Mouse (Mus musculus): ENCODE data around the gene Trim28. TPM values are rescaled to one million over a fixed set of nuclear protein-coding genes. Genes with fewer than 3 reads are reported as not detected.
A peak's percentile ranks its signal among the peaks of the same experiment; 100 is the strongest.

Gene Trim28
- polyA plus RNA-seq, 1 experiment, result 453 TPM

DNA sequence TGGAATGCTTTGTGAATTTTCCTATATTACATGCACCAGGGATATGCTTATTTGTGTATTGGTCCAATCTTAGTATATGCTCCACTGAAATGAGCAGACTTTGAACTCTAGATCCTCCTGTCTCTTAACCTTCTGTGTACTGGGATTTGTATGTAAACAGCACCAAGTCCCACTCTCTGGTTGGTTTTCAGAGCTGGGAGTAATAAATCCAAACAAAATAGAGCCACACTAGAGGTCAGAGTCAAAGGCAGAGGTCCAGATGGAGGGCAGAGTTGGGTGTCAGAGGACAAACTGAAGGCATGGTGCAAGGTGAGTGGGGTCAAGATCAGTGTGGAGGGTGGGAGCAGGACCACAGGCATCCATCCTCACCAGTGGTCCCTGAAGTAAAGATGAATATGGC lies 3.1 kb upstream of the Trim28 start:
- TF ChIP-seq CTCF (IDR thresholded peaks at IDR 0.05; ENCODE audit: borderline replicate concordance, insufficient read depth, low read length) (no peak), POLR2A (IDR thresholded peaks at IDR 0.05; ENCODE audit: low read depth, low read length) (no peak)
- no peak overlapping the region for H3K4me3 ChIP-seq (ENCODE audit: insufficient read depth, low read length)
- H3K27ac ChIP-seq (ENCODE audit: insufficient read depth, low read length), result no peak overlapping the region
- H3K4me1 ChIP-seq (ENCODE audit: control insufficient read depth, insufficient read depth, low read length), result no peaks in the 10 kb centered on the region

DNA sequence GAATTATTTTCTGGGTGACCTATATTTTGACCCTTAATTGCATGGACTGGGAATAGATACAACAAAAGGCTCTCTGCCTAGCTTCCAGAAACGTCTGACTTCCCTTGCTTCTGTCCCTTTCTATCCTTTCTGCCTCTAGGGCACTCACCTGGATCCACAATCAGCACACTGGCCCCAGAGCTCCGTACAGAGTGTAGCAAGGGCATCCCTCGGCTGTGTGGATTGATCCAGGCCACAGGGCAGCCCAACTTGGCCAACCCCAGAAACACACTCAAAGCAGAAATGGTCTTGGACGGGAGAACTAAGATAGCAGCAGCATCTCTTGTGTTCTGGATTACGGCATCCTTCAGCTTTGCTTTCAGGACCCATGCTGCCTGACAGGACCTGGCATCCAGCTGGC lies 1.7 kb upstream of the Trim28 start:
- Histone ChIP-seq H3K4me1 (ENCODE audit: control insufficient read depth, insufficient read depth, low read length) (no peaks in the 10 kb centered on the region), H3K27ac (ENCODE audit: insufficient read depth, low read length) (no peak overlapping the region)

DNA sequence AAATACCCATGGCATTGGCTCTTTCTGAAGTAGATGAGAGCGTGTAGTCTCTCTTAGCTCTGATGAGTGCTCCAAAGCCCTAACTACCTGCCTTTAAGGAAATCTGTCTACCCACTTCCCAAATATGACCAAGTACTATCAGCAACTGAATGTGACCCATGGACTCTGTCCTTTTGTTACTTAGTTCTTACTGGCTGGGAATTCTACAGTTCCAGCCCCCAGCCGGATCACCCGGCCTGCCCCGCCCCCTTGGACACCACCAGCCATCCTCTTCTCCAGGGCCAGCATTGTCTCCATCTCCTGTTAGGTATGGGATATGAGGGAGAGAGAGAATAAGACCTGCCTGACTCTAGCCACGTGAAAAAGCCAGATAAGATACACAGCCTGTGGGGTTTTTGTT lies 861 bp upstream of the Trim28 start, which contains the start of gene Slc27a5:
Gene Slc27a5, minus strand, starts transcription at position 140 of the 400 bp plus-strand sequence.
- no peak within 1 kb of the TSS for H3K27ac ChIP-seq (ENCODE audit: insufficient read depth, low read length)
- TF ChIP-seq CTCF (IDR thresholded peaks at IDR 0.05; ENCODE audit: borderline replicate concordance, insufficient read depth, low read length), result no peak
- TF ChIP-seq POLR2A (IDR thresholded peaks at IDR 0.05; ENCODE audit: low read depth, low read length), result no peak
- H3K4me1 ChIP-seq (ENCODE audit: control insufficient read depth, insufficient read depth, low read length), result no peaks in the 10 kb centered on the region
- no peak within 1 kb of the TSS for H3K4me3 ChIP-seq (ENCODE audit: insufficient read depth, low read length)

More for the DNA sequence above, 1.7 kb upstream of the Trim28 start:
- H3K4me3 ChIP-seq (ENCODE audit: insufficient read depth, low read length), result no peak overlapping the region
- TF ChIP-seq CTCF (IDR thresholded peaks at IDR 0.05; ENCODE audit: borderline replicate concordance, insufficient read depth, low read length) (no peak), POLR2A (IDR thresholded peaks at IDR 0.05; ENCODE audit: low read depth, low read length) (no peak)

DNA sequence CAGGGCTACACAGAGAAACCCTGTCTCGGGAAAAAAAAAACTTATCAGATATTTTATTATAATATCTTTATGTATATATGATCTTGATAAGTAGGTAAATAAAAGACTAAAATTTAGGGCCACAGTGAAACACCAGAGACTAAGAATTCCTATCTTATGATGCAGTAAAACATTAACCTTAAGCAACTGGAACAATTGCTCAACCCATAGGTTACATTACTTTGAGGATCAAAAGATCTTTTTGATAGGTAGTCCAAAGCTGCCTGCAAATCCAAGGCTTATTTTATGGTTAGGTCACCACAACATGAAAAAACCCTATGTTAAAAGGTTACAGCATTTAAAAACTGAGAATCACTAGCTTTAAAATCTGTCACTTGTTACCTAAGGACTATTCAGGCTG lies 2.7 kb downstream of the Trim28 start:
- TF ChIP-seq POLR2A (IDR thresholded peaks at IDR 0.05; ENCODE audit: low read depth, low read length) (no peak), CTCF (IDR thresholded peaks at IDR 0.05; ENCODE audit: borderline replicate concordance, insufficient read depth, low read length) (no peak)
- no peak overlapping the region for H3K27ac ChIP-seq (ENCODE audit: insufficient read depth, low read length)
- H3K4me1 ChIP-seq (ENCODE audit: control insufficient read depth, insufficient read depth, low read length), result no peaks in the 10 kb centered on the region
- no peak overlapping the region for H3K4me3 ChIP-seq (ENCODE audit: insufficient read depth, low read length)

DNA sequence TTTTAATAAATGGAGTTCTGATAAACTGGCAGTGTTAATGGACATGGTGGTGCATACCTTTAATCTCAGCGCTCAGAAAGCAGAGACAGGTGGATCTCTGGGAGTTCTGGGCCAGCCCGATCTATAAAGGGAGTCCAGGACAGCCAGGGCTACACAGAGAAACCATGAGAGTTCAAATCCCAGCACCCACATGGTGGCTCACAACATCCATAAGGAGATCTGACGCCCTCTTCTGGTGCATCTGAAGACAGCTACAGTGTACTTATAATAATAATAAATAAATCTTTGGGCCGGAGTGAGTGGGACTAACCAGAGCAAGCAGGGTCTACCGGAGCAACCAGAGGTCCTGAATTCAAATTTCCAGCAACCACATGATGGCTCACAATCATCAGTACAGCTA lies 4.5 kb downstream of the Trim28 start:
- no peak overlapping the region for H3K4me3 ChIP-seq (ENCODE audit: insufficient read depth, low read length)
- TF ChIP-seq POLR2A (IDR thresholded peaks at IDR 0.05; ENCODE audit: low read depth, low read length) (no peak), CTCF (IDR thresholded peaks at IDR 0.05; ENCODE audit: borderline replicate concordance, insufficient read depth, low read length) (no peak)
- no peak overlapping the region for H3K27ac ChIP-seq (ENCODE audit: insufficient read depth, low read length)
- H3K4me1 ChIP-seq (ENCODE audit: control insufficient read depth, insufficient read depth, low read length), result peaks cover 2% of the 10 kb centered on the region; the same call in 1 of the 2 replicates

GRCm38 (mm10) chr7:13006011-13006410 lies 7.1 kb downstream of the Trim28 start:
- TF ChIP-seq CTCF (IDR thresholded peaks at IDR 0.05; ENCODE audit: borderline replicate concordance, insufficient read depth, low read length) (no peak), POLR2A (IDR thresholded peaks at IDR 0.05; ENCODE audit: low read depth, low read length) (no peak)
- Histone ChIP-seq H3K27ac (ENCODE audit: insufficient read depth, low read length) (no peak overlapping the region), H3K4me3 (ENCODE audit: insufficient read depth, low read length) (no peak overlapping the region), H3K4me1 (ENCODE audit: control insufficient read depth, insufficient read depth, low read length) (peaks cover 3% of the 10 kb centered on the region; the same call in 1 of the 2 replicates)

DNA sequence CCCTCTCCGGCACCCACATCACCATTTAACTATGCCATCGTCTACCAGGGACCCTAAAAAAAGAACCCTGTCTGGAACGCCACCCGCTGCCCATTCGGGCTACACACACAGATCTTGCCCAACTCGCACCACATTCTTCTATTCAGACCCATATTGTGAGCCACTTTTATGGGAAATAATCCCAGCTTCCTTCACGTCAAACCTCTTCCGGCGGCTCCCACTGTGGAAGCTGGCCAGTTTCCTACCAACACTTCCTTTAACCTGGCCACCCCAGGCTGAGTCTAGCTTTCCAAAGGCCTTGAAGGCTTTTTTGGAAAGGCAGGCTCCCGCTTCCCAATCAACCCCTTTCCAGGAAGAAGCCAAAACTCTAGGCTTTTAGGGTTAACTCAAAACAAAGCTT lies 7.6 kb downstream of the Trim28 start:
- Histone ChIP-seq H3K27ac (ENCODE audit: insufficient read depth, low read length) (no peak overlapping the region), H3K4me1 (ENCODE audit: control insufficient read depth, insufficient read depth, low read length) (peaks cover 3% of the 10 kb centered on the region; the same call in 1 of the 2 replicates), H3K4me3 (ENCODE audit: insufficient read depth, low read length) (no peak overlapping the region)
- TF ChIP-seq POLR2A (IDR thresholded peaks at IDR 0.05; ENCODE audit: low read depth, low read length), result no peak
- TF ChIP-seq CTCF (IDR thresholded peaks at IDR 0.05; ENCODE audit: borderline replicate concordance, insufficient read depth, low read length), result no peak

- no peak for TF ChIP-seq POLR2A (IDR thresholded peaks at IDR 0.05; ENCODE audit: low read depth, low read length)
- TF ChIP-seq CTCF (IDR thresholded peaks at IDR 0.05; ENCODE audit: borderline replicate concordance, insufficient read depth, low read length), result no peak
- Histone ChIP-seq H3K4me1 (ENCODE audit: control insufficient read depth, insufficient read depth, low read length) (peaks cover 3% of the 10 kb centered on the region; the same call in 1 of the 2 replicates), H3K4me3 (ENCODE audit: insufficient read depth, low read length) (no peak overlapping the region), H3K27ac (ENCODE audit: insufficient read depth, low read length) (no peak overlapping the region)
Observed at GRCm38 (mm10) chr7:13007341-13008092, 8.6 kb downstream of the Trim28 start.

- Histone ChIP-seq H3K4me1 (ENCODE audit: control insufficient read depth, insufficient read depth, low read length) (peaks cover 3% of the 10 kb centered on the region; the same call in 1 of the 2 replicates), H3K27ac (ENCODE audit: insufficient read depth, low read length) (peak overlapping the region; percentile 83)
- TF ChIP-seq CTCF (IDR thresholded peaks at IDR 0.05; ENCODE audit: borderline replicate concordance, insufficient read depth, low read length) (peak; percentile 85), POLR2A (IDR thresholded peaks at IDR 0.05; ENCODE audit: low read depth, low read length) (peak; percentile 80)
Observed at GRCm38 (mm10) chr7:13009143-13010004, 10.5 kb downstream of the Trim28 start.

More at GRCm38 (mm10) chr7:13009143-13010004, 10.5 kb downstream of the Trim28 start:
- H3K4me3 ChIP-seq (ENCODE audit: insufficient read depth, low read length), result peak overlapping the region; percentile 82
